Mouse (Mus musculus) spleen, postnatal 10 days (tissue): ENCODE measurements around the gene Znrf2.
"Not testable (repeated sequence)": the region's sequence is repeated elsewhere in the genome, so short reads cannot be mapped to it uniquely, and the experiment has no call there.

Experiments used
- DNase-seq, 2 experiments: peaks; one replicate each; pipeline ENCODE4 v3.0.0; 2021 to 2022; ENCODE audit warnings: low spot score in 2 of 2

The Znrf2 gene

GRCm38 (mm10) chr6:54849179-54850156, 32.8 kb downstream of the Znrf2 start:
- no peak for DNase-seq

- no peak for DNase-seq
Observed at GRCm38 (mm10) chr6:54851778-54852177, 35.1 kb downstream of the Znrf2 start.

- DNase-seq = no peak
Observed at GRCm38 (mm10) chr6:54852669-54853068, 36.0 kb downstream of the Znrf2 start.

GRCm38 (mm10) chr6:54854859-54855258, 38.1 kb downstream of the Znrf2 start:
- no peak for DNase-seq

GRCm38 (mm10) chr6:54855801-54856583, 39.3 kb downstream of the Znrf2 start:
- no peak for DNase-seq

- DNase-seq = not testable (repeated sequence)
Observed at GRCm38 (mm10) chr6:54859159-54859558, 42.4 kb downstream of the Znrf2 start.

GRCm38 (mm10) chr6:54860180-54860579, 43.5 kb downstream of the Znrf2 start:
- DNase-seq = no peak

- DNase-seq = no peak
Observed at GRCm38 (mm10) chr6:54866731-54867410, 50.2 kb downstream of the Znrf2 start.

GRCm38 (mm10) chr6:54867411-54867745, 50.7 kb downstream of the Znrf2 start:
- DNase-seq = no peak

- DNase-seq = no peak
Observed at GRCm38 (mm10) chr6:54873029-54873428, 56.3 kb downstream of the Znrf2 start.

- DNase-seq = no peak
Observed at GRCm38 (mm10) chr6:54876782-54877181, 60.1 kb downstream of the Znrf2 start.

- DNase-seq = no peak
Observed at GRCm38 (mm10) chr6:54877651-54878050, 60.9 kb downstream of the Znrf2 start.

GRCm38 (mm10) chr6:54878546-54878945, 61.8 kb downstream of the Znrf2 start:
- DNase-seq = no peak

GRCm38 (mm10) chr6:54880086-54880485, 63.4 kb downstream of the Znrf2 start:
- no peak for DNase-seq

GRCm38 (mm10) chr6:54883424-54883823, 66.7 kb downstream of the Znrf2 start:
- DNase-seq = no peak

- DNase-seq = no peak
Observed at GRCm38 (mm10) chr6:54886195-54886594, 69.5 kb downstream of the Znrf2 start.

GRCm38 (mm10) chr6:54890221-54890620, 73.5 kb downstream of the Znrf2 start:
- no peak for DNase-seq

GRCm38 (mm10) chr6:54891384-54891783, 74.7 kb downstream of the Znrf2 start:
- no peak for DNase-seq

- no peak for DNase-seq
Observed at GRCm38 (mm10) chr6:54900256-54900655, 83.5 kb downstream of the Znrf2 start.

GRCm38 (mm10) chr6:54902547-54902946, 85.8 kb downstream of the Znrf2 start:
- DNase-seq = no peak

- DNase-seq = no peak
Observed at GRCm38 (mm10) chr6:54906053-54907040, 89.6 kb downstream of the Znrf2 start.
